Mouse (Mus musculus) hindbrain, embryonic 16.5 days (tissue): ENCODE data around the gene Yju2. TPM values are rescaled to one million over a fixed set of nuclear protein-coding genes. Genes with fewer than 3 reads are reported as not detected.

ENCODE experiments used
- ATAC-seq: fragments of 200-750 bp; cut with Nextera tagmentation; 2 replicates; pipeline ENCODE4 v1.8.0; 2017; ENCODE audit warnings: moderate TSS enrichment, moderate library complexity
- H3K27ac ChIP-seq: fragments of 300-500 bp; sonication (generic); 2 replicates; pipeline ENCODE4 v1.5.1; 2014; ENCODE audit warnings: low read depth, mild to moderate bottlenecking, control low read depth, low read length, moderate library complexity
- H3K27me3 ChIP-seq: fragments of 300-500 bp; sonication (generic); replicated peaks from 2 replicates; pipeline ENCODE4 v1.6.1; 2014; ENCODE audit warnings: low read length; ENCODE audit not compliant: control insufficient read depth, insufficient read depth
- H3K36me3 ChIP-seq: fragments of 300-500 bp; sonication (generic); 2 replicates; pipeline ENCODE4 v1.6.1; 2014; ENCODE audit warnings: mild to moderate bottlenecking, low read length, moderate library complexity, mixed read lengths; ENCODE audit not compliant: control insufficient read depth, insufficient read depth
- H3K4me1 ChIP-seq: fragments of 300-500 bp; sonication (generic); 2 replicates; pipeline ENCODE4 v1.6.1; 2014; ENCODE audit warnings: low read depth, low read length; ENCODE audit not compliant: control insufficient read depth, insufficient read depth
- H3K4me2 ChIP-seq: fragments of 300-500 bp; sonication (generic); 2 replicates; pipeline ENCODE4 v1.6.1; 2014; ENCODE audit warnings: mild to moderate bottlenecking, low read length, control low read depth, moderate library complexity
- H3K4me3 ChIP-seq: fragments of 300-500 bp; sonication (generic); 2 replicates; pipeline ENCODE4 v1.5.1; 2014; ENCODE audit warnings: mild to moderate bottlenecking, low read length, control low read depth, moderate library complexity
- H3K9ac ChIP-seq: fragments of 300-500 bp; sonication (generic); 2 replicates; pipeline ENCODE4 v1.6.1; 2014; ENCODE audit warnings: low read depth, mild to moderate bottlenecking, control low read depth, low read length, moderate library complexity
- H3K9me3 ChIP-seq: fragments of 300-500 bp; sonication (generic); 2 replicates; pipeline ENCODE4 v1.6.1; 2014; ENCODE audit warnings: mild to moderate bottlenecking, low read length, moderate library complexity; ENCODE audit not compliant: control insufficient read depth
- WGBS: fragments of 180-500 bp; shearing (Covaris S2); extraction: QIAGEN DNeasy Blood & Tissue Kit; methylation state at CpG from one replicate; pipeline ENCODE4 v1.1.7; 2014; 5-methylcytosine and 5-hydroxymethylcytosine counted together
- polyA plus RNA-seq: library from polyadenylated mRNA; unstranded; fragments of >200 nt; fragmentation: Nextera tagmentation; extraction: Ambion mirVana; gene quantifications from 2 replicates; pipeline ENCODE4 v1.2.1, GENCODE M21; 2015

The Yju2 gene
- polyA plus RNA-seq, 1 experiment from 2014 or later: 20.5 TPM

DNA sequence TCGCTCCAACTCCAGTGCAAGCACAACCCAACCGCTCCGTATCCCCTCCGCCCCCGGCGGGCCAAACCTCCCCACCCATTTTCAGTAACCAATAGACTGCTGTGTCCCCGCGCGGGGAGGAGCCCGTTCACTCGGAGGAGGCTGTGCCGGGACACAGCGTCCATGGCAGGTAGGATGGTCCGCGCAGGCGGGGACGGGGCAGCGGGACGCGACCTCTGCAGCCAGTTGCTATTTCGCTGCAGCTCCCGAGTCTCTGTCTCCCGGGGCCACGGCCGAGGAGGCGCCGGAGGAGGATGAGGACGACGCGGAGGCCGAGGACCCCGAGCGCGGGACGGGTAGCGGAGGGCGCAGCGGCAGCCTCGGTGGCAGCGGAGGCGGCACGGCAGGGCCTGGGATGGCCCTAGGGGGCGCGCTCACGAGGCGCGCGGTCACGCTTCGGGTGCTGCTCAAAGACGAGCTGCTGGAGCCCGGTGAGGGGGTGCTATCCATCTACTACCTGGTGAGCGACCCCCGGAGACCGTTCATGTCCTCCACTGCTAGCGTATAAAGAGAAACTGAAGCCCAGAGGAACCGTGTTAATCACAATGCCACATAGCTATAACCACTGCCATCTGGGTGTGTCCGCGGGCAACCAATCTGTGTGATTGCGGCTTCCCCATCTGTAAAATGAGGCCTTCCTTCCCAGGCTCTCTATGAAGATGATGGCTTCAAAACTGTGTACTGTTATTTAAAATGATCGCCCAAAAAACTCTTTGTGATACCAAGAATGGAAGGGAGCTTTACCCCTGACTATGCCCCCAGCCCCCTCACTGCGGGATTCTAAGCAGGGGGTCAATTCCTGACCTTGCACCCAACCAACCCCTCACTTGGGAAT lies 50.4 kb downstream of the Yju2 start:
- peak; percentile 89 for ATAC-seq
- Histone ChIP-seq H3K27ac (peak overlapping the region; percentile 98), H3K4me1 (peaks cover 25% of the 10 kb centered on the region), H3K9ac (peak overlapping the region; percentile 94), H3K27me3 (no peaks in the 10 kb centered on the region), H3K4me2 (peak overlapping the region; percentile 100), H3K4me3 (peak overlapping the region; percentile 94), H3K36me3 (peaks cover 19% of the 10 kb centered on the region), H3K9me3 (no peaks in the 10 kb centered on the region)
- 1% methylated on average over 56 of the region's 62 CpGs for WGBS

- Histone ChIP-seq H3K9ac (peak overlapping the region; percentile 94), H3K4me2 (peak overlapping the region; percentile 100), H3K27ac (peak overlapping the region; percentile 98), H3K36me3 (peaks cover 22% of the 10 kb centered on the region), H3K27me3 (no peaks in the 10 kb centered on the region), H3K4me1 (peaks cover 25% of the 10 kb centered on the region), H3K4me3 (peak overlapping the region; percentile 94), H3K9me3 (no peaks in the 10 kb centered on the region)
- WGBS: 35% methylated on average over 2 of the region's 2 CpGs
- no peak for ATAC-seq
These were observed 51.0 kb downstream of the Yju2 start for GRCm38 (mm10) chr17:56009962-56010240.

- Histone ChIP-seq H3K27ac (no peak overlapping the region), H3K27me3 (no peaks in the 10 kb centered on the region), H3K4me2 (peak overlapping the region; percentile 100), H3K36me3 (peaks cover 25% of the 10 kb centered on the region), H3K9ac (peak overlapping the region; percentile 94), H3K4me1 (peaks cover 25% of the 10 kb centered on the region), H3K9me3 (no peaks in the 10 kb centered on the region), H3K4me3 (peak overlapping the region; percentile 94)
- no peak for ATAC-seq
- WGBS: 67% methylated on average over 14 of the region's 14 CpGs
These were observed 51.4 kb downstream of the Yju2 start for GRCm38 (mm10) chr17:56010255-56010654.

GRCm38 (mm10) chr17:56010681-56011080 lies 51.8 kb downstream of the Yju2 start:
- WGBS: 4% methylated on average over 9 of the region's 9 CpGs

GRCm38 (mm10) chr17:56011441-56011840 lies 52.5 kb downstream of the Yju2 start:
- Histone ChIP-seq H3K27ac (no peak overlapping the region), H3K4me2 (no peak overlapping the region), H3K4me3 (no peak overlapping the region), H3K27me3 (no peaks in the 10 kb centered on the region), H3K4me1 (peaks cover 25% of the 10 kb centered on the region), H3K9ac (peak overlapping the region; percentile 31; the same call in 1 of the 2 replicates), H3K9me3 (no peaks in the 10 kb centered on the region), H3K36me3 (peaks cover 37% of the 10 kb centered on the region)
- 79% methylated on average over 7 of the region's 7 CpGs for WGBS
- ATAC-seq: no peak

More at GRCm38 (mm10) chr17:56010681-56011080, 51.8 kb downstream of the Yju2 start:
- peak overlapping the region; percentile 94 for H3K9ac ChIP-seq
- no peaks in the 10 kb centered on the region for H3K9me3 ChIP-seq
- peaks cover 25% of the 10 kb centered on the region for H3K4me1 ChIP-seq
- no peak for ATAC-seq
- H3K27me3 ChIP-seq: no peaks in the 10 kb centered on the region
- no peak overlapping the region for H3K27ac ChIP-seq
- peak overlapping the region; percentile 94 for H3K4me3 ChIP-seq
- peaks cover 30% of the 10 kb centered on the region for H3K36me3 ChIP-seq
- H3K4me2 ChIP-seq: peak overlapping the region; percentile 100

- no peak overlapping the region for H3K27ac ChIP-seq
- no peaks in the 10 kb centered on the region for H3K27me3 ChIP-seq
- H3K9ac ChIP-seq: no peak overlapping the region
- H3K4me2 ChIP-seq: no peak overlapping the region
- peaks cover 15% of the 10 kb centered on the region for H3K4me1 ChIP-seq
- no peak for ATAC-seq
- H3K36me3 ChIP-seq: peaks cover 71% of the 10 kb centered on the region
- no peaks in the 10 kb centered on the region for H3K9me3 ChIP-seq
- no peak overlapping the region for H3K4me3 ChIP-seq
- 98% methylated on average over 9 of the region's 9 CpGs for WGBS
These were observed 56.4 kb downstream of the Yju2 start for GRCm38 (mm10) chr17:56015293-56015692.

DNA sequence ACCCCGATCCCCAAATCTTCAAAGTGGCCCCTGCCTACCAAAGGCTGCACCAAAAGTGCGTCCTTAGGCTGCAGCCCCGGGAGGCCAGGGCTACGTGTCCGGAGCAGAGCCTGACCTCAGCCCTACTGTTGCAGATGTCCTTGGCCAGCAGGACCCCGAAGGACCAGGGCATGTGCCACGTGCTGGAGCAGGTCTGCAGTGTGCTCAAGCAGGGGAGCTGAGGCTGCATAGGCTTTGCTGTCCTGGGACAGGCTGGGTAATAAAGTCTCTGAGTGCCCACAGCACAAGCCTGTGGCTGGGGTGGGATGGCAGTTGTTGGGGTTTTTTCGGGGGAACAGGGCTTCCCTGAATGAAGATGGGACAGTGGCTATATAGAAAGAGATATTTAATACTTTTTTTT lies 57.5 kb downstream of the Yju2 start:
- Histone ChIP-seq H3K36me3 (peaks cover 71% of the 10 kb centered on the region), H3K4me2 (no peak overlapping the region), H3K9ac (no peak overlapping the region), H3K4me3 (no peak overlapping the region), H3K4me1 (peaks cover 4% of the 10 kb centered on the region; the same call in 1 of the 2 replicates), H3K9me3 (no peaks in the 10 kb centered on the region), H3K27me3 (no peaks in the 10 kb centered on the region), H3K27ac (peak overlapping the region; percentile 48)
- 89% methylated on average over 8 of the region's 8 CpGs for WGBS
- no peak for ATAC-seq

- Histone ChIP-seq H3K9me3 (no peaks in the 10 kb centered on the region), H3K4me2 (no peak overlapping the region), H3K27me3 (no peaks in the 10 kb centered on the region), H3K27ac (peak overlapping the region; percentile 48), H3K36me3 (peaks cover 64% of the 10 kb centered on the region), H3K9ac (no peak overlapping the region), H3K4me1 (peaks cover 5% of the 10 kb centered on the region; the same call in 1 of the 2 replicates), H3K4me3 (no peak overlapping the region)
- WGBS: 84% methylated on average over 15 of the region's 15 CpGs
- no peak for ATAC-seq
These were observed 58.2 kb downstream of the Yju2 start for GRCm38 (mm10) chr17:56016793-56017785.

GRCm38 (mm10) chr17:56017848-56018247 lies 58.9 kb downstream of the Yju2 start:
- Histone ChIP-seq H3K9me3 (no peaks in the 10 kb centered on the region), H3K36me3 (peaks cover 58% of the 10 kb centered on the region), H3K9ac (no peak overlapping the region), H3K4me2 (no peak overlapping the region), H3K27ac (no peak overlapping the region), H3K27me3 (no peaks in the 10 kb centered on the region), H3K4me3 (no peak overlapping the region), H3K4me1 (peaks cover 5% of the 10 kb centered on the region; the same call in 1 of the 2 replicates)
- 86% methylated on average over 7 of the region's 7 CpGs for WGBS
- no peak for ATAC-seq
